Mouse (Mus musculus): ENCODE data around the gene Dnm3.
A peak's percentile ranks its signal among the peaks of the same experiment; 100 is the strongest.

Dnm3 gene

GRCm38 (mm10) chr1:161979536-161979935, 498.3 kb downstream of the Dnm3 start, which contains the start of gene 4930558K02Rik:
4930558K02Rik (minus strand) TSS chr1:161979636.
- no peak for DNase-seq

GRCm38 (mm10) chr1:161978173-161978700, 499.6 kb downstream of the Dnm3 start:
- DNase-seq = no peak

- DNase-seq = no peak
These were observed 500.5 kb downstream of the Dnm3 start for GRCm38 (mm10) chr1:161977331-161977730.

GRCm38 (mm10) chr1:161976255-161977182, 501.3 kb downstream of the Dnm3 start:
- peak; percentile 57 for DNase-seq

GRCm38 (mm10) chr1:161972233-161972632, 505.6 kb downstream of the Dnm3 start:
- no peak for DNase-seq

DNA sequence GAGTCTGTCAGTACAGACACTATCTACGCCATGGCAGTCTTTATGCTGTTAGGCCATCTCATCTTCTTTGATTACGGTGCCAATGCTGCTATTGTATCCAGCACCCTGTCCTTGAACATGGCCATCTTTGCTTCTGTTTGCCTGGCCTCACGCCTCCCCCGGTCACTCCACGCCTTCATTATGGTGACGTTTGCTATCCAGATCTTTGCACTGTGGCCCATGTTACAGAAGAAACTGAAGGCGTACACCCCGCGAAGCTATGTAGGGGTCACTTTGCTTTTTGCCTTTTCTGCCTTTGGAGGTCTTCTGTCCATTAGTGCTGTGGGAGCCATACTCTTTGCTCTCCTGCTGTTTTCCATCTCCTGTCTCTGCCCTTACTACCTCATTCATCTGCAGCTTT, 507.0 kb downstream of the Dnm3 start:
- DNase-seq = no peak

DNA sequence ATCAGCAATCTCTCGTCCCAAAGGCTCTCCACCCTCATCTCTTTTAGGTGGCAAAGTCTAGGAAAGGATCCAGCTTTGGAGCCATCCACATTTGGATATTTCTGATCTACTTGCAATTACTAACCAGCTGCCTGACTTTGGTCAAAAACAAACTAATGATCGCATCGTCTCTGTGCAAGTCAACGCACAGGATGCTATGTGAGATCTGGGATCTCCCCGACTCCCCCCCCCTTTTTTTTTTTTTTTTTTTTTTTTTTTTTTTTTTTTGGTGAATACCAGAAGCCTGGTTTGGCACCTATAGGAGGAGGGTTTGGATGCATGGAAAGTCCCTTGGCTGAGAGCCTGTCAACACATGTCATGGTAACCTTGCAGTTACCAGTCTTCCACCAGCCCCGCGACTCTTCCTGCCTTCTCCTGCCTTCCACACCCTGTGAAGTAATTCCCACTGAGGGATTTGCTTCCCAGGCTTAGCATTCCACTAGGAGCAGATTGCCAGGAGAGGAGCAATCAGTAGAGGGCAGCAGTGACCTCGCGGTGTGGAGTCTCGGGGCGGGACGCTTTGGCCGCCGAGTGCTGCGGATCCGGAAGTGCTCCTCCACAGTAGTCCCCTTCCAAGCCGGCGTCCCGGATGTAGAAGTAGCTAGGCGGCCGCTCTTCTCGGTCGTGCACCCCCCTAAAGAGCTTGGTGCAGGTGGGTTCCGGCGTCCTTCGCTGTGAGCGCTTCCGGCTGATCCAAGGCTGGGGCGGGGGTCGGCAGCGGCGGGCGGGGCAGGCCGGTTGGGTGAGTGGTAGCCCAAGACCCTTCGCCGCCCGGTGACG, 509.0 kb downstream of the Dnm3 start, which contains the start of gene Pigc:
Pigc (plus strand) TSS at position 598 of the 819 bp plus-strand sequence.
- DNase-seq = peak; percentile 95

DNA sequence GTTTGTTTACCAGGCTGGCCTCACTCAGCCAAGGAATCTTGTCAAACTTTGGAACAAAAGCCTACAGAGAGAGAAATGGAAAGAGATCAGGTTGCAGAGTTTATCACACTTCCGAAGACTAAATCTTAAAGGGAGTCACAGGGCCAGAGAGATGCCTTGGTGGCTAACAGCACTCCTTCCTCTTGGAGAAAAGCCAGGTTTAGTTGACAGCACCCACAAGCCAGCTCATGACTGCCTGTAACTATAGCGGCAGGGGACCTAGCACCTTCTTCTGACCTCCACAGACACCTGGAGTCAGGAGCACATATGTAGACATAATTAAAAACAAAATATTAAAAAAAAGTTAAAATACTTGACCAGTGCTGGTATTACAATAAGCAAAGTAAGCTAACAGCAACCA, 509.9 kb downstream of the Dnm3 start:
- no peak for DNase-seq

- DNase-seq = no peak
These were observed 515.1 kb downstream of the Dnm3 start for GRCm38 (mm10) chr1:161962465-161963377.

DNA sequence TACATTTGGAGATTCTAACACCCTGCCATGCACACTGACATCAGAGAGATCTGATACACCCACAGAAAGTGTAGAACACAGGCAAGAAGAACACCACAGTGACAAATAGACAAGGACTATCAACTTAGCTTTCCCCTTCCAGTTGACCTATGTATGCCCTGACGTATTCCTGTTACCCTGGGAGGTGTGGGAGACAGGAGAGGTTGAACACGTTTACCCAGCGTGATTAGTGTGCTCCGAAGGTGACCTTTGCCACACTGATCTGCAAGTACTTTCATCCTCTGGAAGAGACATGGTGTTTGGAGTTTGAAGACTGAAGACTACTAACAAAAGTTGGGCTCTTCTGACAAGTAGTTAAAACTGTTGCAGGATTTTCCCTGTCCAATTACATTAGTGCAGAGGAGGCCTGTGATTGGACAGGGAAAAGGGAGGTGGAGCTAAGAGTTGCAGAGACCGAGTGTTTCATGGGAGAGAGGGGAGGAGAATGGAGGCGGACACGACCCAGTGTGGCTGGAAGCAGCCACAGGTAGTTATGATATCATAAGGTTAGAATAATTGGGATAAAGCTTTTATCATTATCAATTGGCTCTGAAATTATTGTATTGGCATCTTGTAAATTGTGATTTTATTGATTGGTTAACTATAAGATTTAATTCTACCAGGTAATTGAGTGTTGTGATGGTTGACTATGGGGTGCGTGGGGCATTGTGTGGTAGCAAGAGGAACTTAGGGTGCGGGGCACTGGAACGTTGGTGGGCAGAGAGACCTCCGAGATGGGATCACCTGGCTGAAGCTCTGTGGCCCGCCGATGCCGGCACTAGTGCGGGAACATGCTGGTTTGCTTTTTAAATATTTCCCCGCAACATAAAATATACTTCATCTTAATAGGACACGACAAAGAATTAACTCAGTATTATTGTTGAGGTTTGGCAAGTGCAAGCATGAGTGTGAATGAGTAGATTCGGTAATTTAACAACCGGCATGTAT, 519.6 kb downstream of the Dnm3 start:
- no peak for DNase-seq

DNA sequence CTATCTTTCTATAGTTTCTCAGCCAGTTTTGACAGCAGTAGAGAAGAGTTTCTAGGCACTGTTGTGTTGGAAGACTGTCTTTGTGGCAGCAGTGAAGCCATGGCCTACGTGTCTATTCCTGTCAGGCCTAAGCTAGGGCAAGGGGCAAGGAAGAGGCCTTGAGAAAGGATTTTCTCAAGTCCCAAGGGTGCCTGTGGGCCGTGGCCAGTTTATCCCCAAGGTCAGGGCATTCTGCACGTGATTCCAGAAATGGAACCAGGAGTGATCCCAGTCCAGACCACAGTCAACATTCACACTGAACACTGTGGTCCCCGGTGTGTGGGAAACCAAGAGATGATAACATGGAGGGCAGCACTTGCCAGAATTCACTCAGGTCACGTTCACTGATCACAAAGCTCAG, 522.0 kb downstream of the Dnm3 start:
- no peak for DNase-seq

DNA sequence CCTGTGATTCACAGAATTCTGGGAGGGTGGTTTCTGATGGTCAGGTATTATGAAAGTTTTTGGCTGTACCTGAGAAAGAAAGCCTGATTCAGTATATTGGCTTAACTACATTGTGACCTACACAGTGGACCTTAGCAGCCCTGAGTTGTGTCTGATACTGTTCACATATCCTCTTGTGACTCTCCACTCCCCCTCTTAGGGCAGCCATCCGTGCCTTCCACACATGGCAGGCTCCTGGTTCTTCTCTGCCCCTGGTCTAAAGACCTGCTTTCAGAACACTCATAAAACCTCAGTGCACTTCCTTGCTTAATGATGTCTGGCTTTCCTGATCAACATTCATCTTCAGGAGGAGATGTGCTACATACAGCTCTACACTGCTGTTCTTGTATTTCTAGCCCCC, 525.2 kb downstream of the Dnm3 start:
- DNase-seq = no peak

DNA sequence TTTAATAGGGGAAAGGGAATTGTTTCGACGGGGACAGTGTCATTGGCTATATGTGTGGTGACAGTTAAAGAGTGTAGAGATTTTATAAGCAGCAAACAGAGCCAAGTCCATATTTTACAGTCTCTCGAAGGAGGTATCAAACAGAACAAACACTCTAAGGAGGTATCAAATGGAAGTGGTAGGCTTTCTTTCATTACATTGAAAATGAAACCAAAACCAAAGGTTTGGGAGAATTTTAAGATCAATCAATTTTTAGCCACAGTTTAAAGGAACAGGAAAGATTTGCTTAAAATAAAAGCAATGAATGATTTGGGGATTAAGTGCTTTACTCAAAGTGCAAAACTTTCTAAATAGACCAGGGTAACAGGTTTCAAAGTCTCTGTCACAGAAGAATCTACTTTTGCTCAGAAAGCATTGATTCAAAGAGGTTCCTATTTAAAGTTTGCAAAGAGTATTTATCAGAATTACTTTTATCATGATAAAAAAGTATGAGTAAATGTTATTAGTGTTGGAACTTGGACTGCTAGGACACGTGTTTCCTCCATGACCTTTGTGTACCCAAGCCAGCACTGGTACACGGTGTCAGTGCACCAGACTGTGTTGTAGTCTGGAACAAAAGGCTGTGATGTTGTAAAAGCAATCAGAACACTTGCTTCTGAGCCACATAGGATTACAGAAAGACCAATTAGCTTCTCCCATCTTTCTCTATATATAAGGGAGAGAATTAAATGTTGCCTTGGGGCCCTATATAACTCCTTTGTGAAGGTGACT, 526.6 kb downstream of the Dnm3 start:
- no peak for DNase-seq

GRCm38 (mm10) chr1:161942082-161942481, 535.8 kb downstream of the Dnm3 start:
- no peak for DNase-seq

All from cerebellum, adult 11-12 months (tissue).